Mouse (Mus musculus) MEL (cell line): ENCODE measurements around the gene Polr3f.

Experiments used
- CHD2 ChIP-seq: IDR thresholded peaks from 2 replicates; pipeline ENCODE4 v1.6.1; 2011; ENCODE audit warnings: low read length, improper control_type of control experiment
- CTCF ChIP-seq, 3 experiments: IDR thresholded peaks in 2 of 3; conservative IDR thresholded peaks in 1 of 3; 2 replicates each; pipeline ENCODE4 v1.5.1; 2011 to 2012; ENCODE audit warnings: low read length in 3 of 3, low read depth in 2 of 3, mild to moderate bottlenecking in 2 of 3, improper control_type of control experiment in 1 of 3, inconsistent platforms in 1 of 3, mixed read lengths in 1 of 3, moderate library complexity in 1 of 3; ENCODE audit not compliant: control insufficient read depth in 1 of 3, insufficient read depth in 1 of 3, poor library complexity in 1 of 3, severe bottlenecking in 1 of 3
- GATA1 ChIP-seq: IDR thresholded peaks from 2 replicates; pipeline ENCODE4 v1.6.1; 2011; ENCODE audit warnings: low read depth, low read length, improper control_type of control experiment
- MAFK ChIP-seq: IDR thresholded peaks from 2 replicates; pipeline ENCODE4 v1.6.1; 2011; ENCODE audit warnings: low read depth, mild to moderate bottlenecking, low read length, improper control_type of control experiment, borderline replicate concordance
- MAZ ChIP-seq: IDR thresholded peaks from 2 replicates; pipeline ENCODE4 v1.6.1; 2012; ENCODE audit warnings: low read depth, mild to moderate bottlenecking, inconsistent platforms, low read length, improper control_type of control experiment
- ZKSCAN1 ChIP-seq: IDR thresholded peaks from 2 replicates; pipeline ENCODE4 v1.6.1; 2012; ENCODE audit warnings: low read depth, mild to moderate bottlenecking, inconsistent platforms, low read length, improper control_type of control experiment, moderate library complexity

DNA sequence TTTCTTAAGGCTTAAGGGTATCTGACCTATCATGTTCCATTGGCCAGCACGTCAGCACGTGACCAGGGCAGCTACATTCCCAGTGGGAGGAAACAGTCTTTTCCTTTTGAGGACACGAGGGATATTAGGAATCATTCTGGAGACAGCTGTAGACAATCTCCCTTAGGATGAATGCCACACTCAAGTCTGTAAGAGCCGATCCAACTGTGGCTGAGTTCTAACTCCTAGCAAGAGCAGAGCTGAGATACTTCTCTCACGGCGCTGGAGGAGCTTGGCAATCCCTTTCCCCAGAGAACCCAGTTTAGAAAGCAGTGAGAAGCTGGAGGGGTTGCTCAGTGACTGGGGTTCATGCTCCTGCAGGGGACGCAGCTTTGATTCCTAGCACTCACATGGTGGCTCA lies 42.1 kb upstream of the Polr3f start:
- TF ChIP-seq CTCF (IDR thresholded peaks at IDR 0.05 in 2 of 3, conservative IDR thresholded peaks at IDR 0.05 in 1 of 3; ENCODE audit: control insufficient read depth in 1 of 3, insufficient read depth in 1 of 3, low read depth in 2 of 3, low read length in 3 of 3, poor library complexity in 1 of 3, severe bottlenecking in 1 of 3) (no peak), MAFK (no peak), MAZ (no peak), CHD2 (no peak), GATA1 (no peak), ZKSCAN1 (no peak)
